In genomic region chr11:100931254-100931921, GRCm38 (mm10) we compare ENCODE assay signal across 7 mouse cellular contexts. TPM values are rescaled to one million over a fixed set of nuclear protein-coding genes. Genes with fewer than 3 reads are reported as not detected.
DNase-seq lines count a peak whose midpoint lies in the region; ATAC-seq lines count a peak whose summit lies in the region.

No protein-coding gene starts in this region.

- peak overlapping the region; percentile 27 for H3K4me2 ChIP-seq in embryonic facial prominence, embryonic 15.5 days (replicated peaks)
- peak overlapping the region; percentile 48 for H3K4me2 ChIP-seq in kidney, embryonic 16.5 days (replicated peaks; ENCODE audit: low read depth, low read length)

- no peaks in the 10 kb centered on the region for H3K36me3 ChIP-seq in embryonic facial prominence, embryonic 15.5 days
- no peaks in the 10 kb centered on the region for H3K36me3 ChIP-seq in kidney, embryonic 16.5 days (ENCODE audit: insufficient read depth, low read length)
- H3K36me3 ChIP-seq in megakaryocyte, embryonic 14.5 days (replicated peaks; ENCODE audit: low read length): peaks cover 79% of the 10 kb centered on the region

- H3K9me3 ChIP-seq in embryonic facial prominence, embryonic 15.5 days (replicated peaks): no peaks in the 10 kb centered on the region
- no peaks in the 10 kb centered on the region for H3K9me3 ChIP-seq in kidney, embryonic 16.5 days (ENCODE audit: low read length)
- no peaks in the 10 kb centered on the region for H3K9me3 ChIP-seq in megakaryocyte, embryonic 14.5 days

- peak; percentile 34 for DNase-seq in 3T3-L1 (ENCODE audit: low read depth, low spot score)
- peak; percentile 74 to 76 for DNase-seq in B cell, adult 2 months
- peak; percentile 77 for DNase-seq in thymus, postnatal 25 days
- no peak for DNase-seq in right cerebral cortex, postnatal 14 days

- H3K27me3 ChIP-seq in embryonic facial prominence, embryonic 15.5 days: no peaks in the 10 kb centered on the region
- H3K27me3 ChIP-seq in kidney, embryonic 16.5 days (ENCODE audit: insufficient read depth, low read length): no peaks in the 10 kb centered on the region
- no peaks in the 10 kb centered on the region for H3K27me3 ChIP-seq in megakaryocyte, embryonic 14.5 days (replicated peaks)

- 50% methylated on average over 12 of the region's 12 CpGs for WGBS in embryonic facial prominence, embryonic 15.5 days
- 32% methylated on average over 12 of the region's 12 CpGs for WGBS in kidney, embryonic 16.5 days

- H3K4me3 ChIP-seq in embryonic facial prominence, embryonic 15.5 days (replicated peaks): peak overlapping the region; percentile 22
- H3K4me3 ChIP-seq in kidney, embryonic 16.5 days (ENCODE audit: low read length): peak overlapping the region; percentile 41
- peak overlapping the region; percentile 90 for H3K4me3 ChIP-seq in megakaryocyte, embryonic 14.5 days (replicated peaks)

- H3K4me1 ChIP-seq in embryonic facial prominence, embryonic 15.5 days: peaks cover 18% of the 10 kb centered on the region
- peaks cover 17% of the 10 kb centered on the region for H3K4me1 ChIP-seq in kidney, embryonic 16.5 days (ENCODE audit: insufficient read depth, low read length)
- peaks cover 79% of the 10 kb centered on the region for H3K4me1 ChIP-seq in megakaryocyte, embryonic 14.5 days

- H3K9ac ChIP-seq in embryonic facial prominence, embryonic 15.5 days: no peak overlapping the region
- peak overlapping the region; percentile 50 for H3K9ac ChIP-seq in kidney, embryonic 16.5 days (replicated peaks; ENCODE audit: low read length)

- H3K27ac ChIP-seq in embryonic facial prominence, embryonic 15.5 days (replicated peaks): peak overlapping the region; percentile 36; the same call in 1 of the 2 replicates
- H3K27ac ChIP-seq in kidney, embryonic 16.5 days (ENCODE audit: low read length): peak overlapping the region; percentile 64

- no peak for ATAC-seq in embryonic facial prominence, embryonic 15.5 days (ENCODE audit: insufficient number of reproducible peaks, low FRiP score, low TSS enrichment, low read depth)
- ATAC-seq in kidney, embryonic 16.5 days (ENCODE audit: low FRiP score, low TSS enrichment): no peak

RNA-seq across cellular contexts. Expression of gene Stat3, which starts 8.0 kb away (rescaled TPM):
- polyA plus RNA-seq in embryonic facial prominence, embryonic 15.5 days (2015; fragmentation: Nextera tagmentation; extraction: Ambion mirVana): 75.6 and 79.3 TPM in 2 replicates
- polyA plus RNA-seq in kidney, embryonic 16.5 days (2015; fragmentation: Nextera tagmentation; extraction: Ambion mirVana): 47.9 and 54.4 TPM in 2 replicates
- 63.3 and 82.6 TPM in 2 replicates for polyA plus RNA-seq in megakaryocyte, embryonic 14.5 days (2012; ENCODE audit: insufficient read depth, low replicate concordance)

RNA-seq across cellular contexts. Expression of gene Cavin1, which starts 39.3 kb away (rescaled TPM):
- 330 and 343 TPM in 2 replicates for polyA plus RNA-seq in embryonic facial prominence, embryonic 15.5 days (2015; fragmentation: Nextera tagmentation; extraction: Ambion mirVana)
- polyA plus RNA-seq in kidney, embryonic 16.5 days (2015; fragmentation: Nextera tagmentation; extraction: Ambion mirVana): 140 and 161 TPM in 2 replicates
- 24.1 and 43.9 TPM in 2 replicates for polyA plus RNA-seq in megakaryocyte, embryonic 14.5 days (2012; ENCODE audit: insufficient read depth, low replicate concordance)

Comparison
In these comparisons a context has a peak if more than half of its experiments do, and no peak if none do; other contexts are left out.
1. H3K4me3 ChIP-seq: peak in every context shown above with its lines; median percentile 90 in megakaryocyte, embryonic 14.5 days; 41 in kidney, embryonic 16.5 days; 22 in embryonic facial prominence, embryonic 15.5 days.